Mouse (Mus musculus): ENCODE measurements around the gene Far2.

Gene Far2

GRCm38 (mm10) chr6:148218235-148219076 is 171.4 kb downstream of the Far2 start:
- no peak for DNase-seq (ENCODE audit: low read depth, low spot score)

- no peak for DNase-seq (ENCODE audit: low read depth, low spot score)
These were observed 175.6 kb downstream of the Far2 start for GRCm38 (mm10) chr6:148222686-148223085.

- DNase-seq (ENCODE audit: low read depth, low spot score) = no peak
These were observed 180.5 kb downstream of the Far2 start for GRCm38 (mm10) chr6:148227542-148227941.

All from skeletal muscle tissue, adult 2 months (tissue).